Mouse (Mus musculus) forebrain, embryonic 12.5 days (tissue): ENCODE measurements around the gene Pnliprp2. TPM values are rescaled to one million over a fixed set of nuclear protein-coding genes. Genes with fewer than 3 reads are reported as not detected.
A peak's percentile ranks its signal among the peaks of the same experiment; 100 is the strongest.

Source experiments
- ATAC-seq: fragments of 200-750 bp; cut with Nextera tagmentation; 2 replicates; pipeline ENCODE4 v1.8.0; 2017; ENCODE audit warnings: moderate TSS enrichment; ENCODE audit not compliant: low FRiP score
- H3K27ac ChIP-seq: fragments of 300-500 bp; sonication (generic); 2 replicates; pipeline ENCODE4 v1.5.1; 2016; ENCODE audit warnings: mild to moderate bottlenecking
- H3K27me3 ChIP-seq: fragments of 300-500 bp; sonication (generic); 2 replicates; pipeline ENCODE4 v1.6.1; 2016; ENCODE audit warnings: mild to moderate bottlenecking
- H3K36me3 ChIP-seq: fragments of 300-500 bp; sonication (generic); replicated peaks from 2 replicates; pipeline ENCODE4 v1.6.1; 2016; ENCODE audit warnings: mild to moderate bottlenecking
- H3K4me1 ChIP-seq: fragments of 300-500 bp; sonication (generic); 2 replicates; pipeline ENCODE4 v1.6.1; 2016
- H3K4me2 ChIP-seq: fragments of 300-500 bp; sonication (generic); 2 replicates; pipeline ENCODE4 v1.6.1; 2016; ENCODE audit warnings: mild to moderate bottlenecking, moderate library complexity
- H3K4me3 ChIP-seq: fragments of 300-500 bp; sonication (generic); replicated peaks from 2 replicates; pipeline ENCODE4 v1.5.1; 2016; ENCODE audit warnings: mild to moderate bottlenecking
- H3K9ac ChIP-seq: fragments of 300-500 bp; sonication (generic); 2 replicates; pipeline ENCODE4 v1.6.1; 2016; ENCODE audit warnings: mild to moderate bottlenecking
- H3K9me3 ChIP-seq: fragments of 300-500 bp; sonication (generic); 2 replicates; pipeline ENCODE4 v1.6.1; 2016
- WGBS: fragments of 180-500 bp; shearing (Covaris S2); methylation state at CpG from one replicate; pipeline ENCODE4 v1.1.7; 2016; 5-methylcytosine and 5-hydroxymethylcytosine counted together
- polyA plus RNA-seq: library from polyadenylated mRNA; unstranded; fragments of >200 nt; fragmentation: Nextera tagmentation; extraction: Ambion mirVana; gene quantifications from 2 replicates; pipeline ENCODE4 v1.2.1, GENCODE M21; 2016

Pnliprp2 gene
- polyA plus RNA-seq, 1 experiment from 2014 or later = not detected

- ATAC-seq = no peak
- H3K4me3 ChIP-seq = no peak overlapping the region
- 80% methylated on average over 2 of the region's 2 CpGs for WGBS
- no peaks in the 10 kb centered on the region for H3K36me3 ChIP-seq
- no peak overlapping the region for H3K9ac ChIP-seq
- no peak overlapping the region for H3K27ac ChIP-seq
- 0 out of 2 replicates have a peak, but pooled peaks cover 3% of the 10 kb centered on the region for H3K9me3 ChIP-seq
- H3K4me1 ChIP-seq = no peaks in the 10 kb centered on the region
- no peaks in the 10 kb centered on the region for H3K27me3 ChIP-seq
- no peak overlapping the region for H3K4me2 ChIP-seq
Measured at GRCm38 (mm10) chr19:58751504-58751903, 8.0 kb upstream of the Pnliprp2 start.

- 92% methylated on average over 4 of the region's 4 CpGs for WGBS
- H3K4me1 ChIP-seq = 0 out of 2 replicates have a peak, but pooled peaks cover 5% of the 10 kb centered on the region
- H3K9me3 ChIP-seq = 0 out of 2 replicates have a peak, but pooled peaks cover 3% of the 10 kb centered on the region
- no peak overlapping the region for H3K4me2 ChIP-seq
- no peak overlapping the region for H3K4me3 ChIP-seq
- H3K27me3 ChIP-seq = 0 out of 2 replicates have a peak, but pooled peaks cover 3% of the 10 kb centered on the region
- H3K9ac ChIP-seq = no peak overlapping the region
- no peak for ATAC-seq
- no peak overlapping the region for H3K27ac ChIP-seq
- no peaks in the 10 kb centered on the region for H3K36me3 ChIP-seq
Measured at GRCm38 (mm10) chr19:58758871-58759270, 648 bp upstream of the Pnliprp2 start.

GRCm38 (mm10) chr19:58762316-58762715, 2.8 kb downstream of the Pnliprp2 start:
- no peak for ATAC-seq
- no peaks in the 10 kb centered on the region for H3K9me3 ChIP-seq

GRCm38 (mm10) chr19:58762848-58763541, 3.5 kb downstream of the Pnliprp2 start:
- Histone ChIP-seq H3K4me2 (no peak overlapping the region), H3K36me3 (no peaks in the 10 kb centered on the region), H3K4me1 (peaks cover 13% of the 10 kb centered on the region; the same call in 1 of the 2 replicates), H3K9me3 (no peaks in the 10 kb centered on the region), H3K27me3 (peaks cover 31% of the 10 kb centered on the region), H3K4me3 (no peak overlapping the region), H3K9ac (no peak overlapping the region), H3K27ac (no peak overlapping the region)
- 11% methylated on average over 12 of the region's 12 CpGs for WGBS
- peak; percentile 55; the same call in 1 of the 2 replicates for ATAC-seq

More at GRCm38 (mm10) chr19:58762316-58762715, 2.8 kb downstream of the Pnliprp2 start:
- Histone ChIP-seq H3K9ac (no peak overlapping the region), H3K36me3 (no peaks in the 10 kb centered on the region), H3K27me3 (peaks cover 26% of the 10 kb centered on the region), H3K4me2 (no peak overlapping the region), H3K27ac (no peak overlapping the region), H3K4me1 (peaks cover 7% of the 10 kb centered on the region; the same call in 1 of the 2 replicates), H3K4me3 (no peak overlapping the region)
- 25% methylated on average over 6 of the region's 6 CpGs for WGBS

- WGBS = 13% methylated on average over 6 of the region's 6 CpGs
- Histone ChIP-seq H3K27me3 (peaks cover 41% of the 10 kb centered on the region), H3K4me2 (no peak overlapping the region), H3K4me3 (no peak overlapping the region), H3K9me3 (no peaks in the 10 kb centered on the region), H3K36me3 (no peaks in the 10 kb centered on the region), H3K9ac (no peak overlapping the region), H3K27ac (no peak overlapping the region), H3K4me1 (peaks cover 13% of the 10 kb centered on the region; the same call in 1 of the 2 replicates)
- no peak for ATAC-seq
Measured at GRCm38 (mm10) chr19:58767329-58767728, 7.8 kb downstream of the Pnliprp2 start.

- no peaks in the 10 kb centered on the region for H3K36me3 ChIP-seq
- H3K4me3 ChIP-seq = no peak overlapping the region
- 0 out of 2 replicates have a peak, but pooled peaks cover 2% of the 10 kb centered on the region for H3K4me1 ChIP-seq
- H3K27me3 ChIP-seq = no peaks in the 10 kb centered on the region
- no peaks in the 10 kb centered on the region for H3K9me3 ChIP-seq
- H3K9ac ChIP-seq = no peak overlapping the region
- ATAC-seq = no peak
- 81% methylated on average over 5 of the region's 5 CpGs for WGBS
- no peak overlapping the region for H3K27ac ChIP-seq
- no peak overlapping the region for H3K4me2 ChIP-seq
Measured at GRCm38 (mm10) chr19:58776461-58776860, 16.9 kb downstream of the Pnliprp2 start.

GRCm38 (mm10) chr19:58781566-58781965, 22.0 kb downstream of the Pnliprp2 start:
- 21% methylated on average over 4 of the region's 4 CpGs for WGBS
- H3K27me3 ChIP-seq = no peaks in the 10 kb centered on the region
- H3K36me3 ChIP-seq = no peaks in the 10 kb centered on the region
- no peak overlapping the region for H3K4me2 ChIP-seq
- no peak overlapping the region for H3K9ac ChIP-seq
- H3K27ac ChIP-seq = no peak overlapping the region
- no peak overlapping the region for H3K4me3 ChIP-seq
- H3K9me3 ChIP-seq = no peaks in the 10 kb centered on the region
- ATAC-seq = no peak
- peaks cover 10% of the 10 kb centered on the region; the same call in 1 of the 2 replicates for H3K4me1 ChIP-seq

GRCm38 (mm10) chr19:58783938-58784337, 24.4 kb downstream of the Pnliprp2 start:
- Histone ChIP-seq H3K27ac (no peak overlapping the region), H3K4me2 (no peak overlapping the region), H3K9me3 (no peaks in the 10 kb centered on the region), H3K4me1 (peaks cover 10% of the 10 kb centered on the region; the same call in 1 of the 2 replicates), H3K36me3 (no peaks in the 10 kb centered on the region), H3K9ac (no peak overlapping the region), H3K4me3 (no peak overlapping the region), H3K27me3 (no peaks in the 10 kb centered on the region)
- WGBS = 36% methylated on average over 7 of the region's 7 CpGs
- no peak for ATAC-seq

GRCm38 (mm10) chr19:58789194-58789593, 29.7 kb downstream of the Pnliprp2 start:
- no peaks in the 10 kb centered on the region for H3K27me3 ChIP-seq
- no peak overlapping the region for H3K4me3 ChIP-seq
- H3K36me3 ChIP-seq = no peaks in the 10 kb centered on the region
- H3K9me3 ChIP-seq = no peaks in the 10 kb centered on the region
- no peaks in the 10 kb centered on the region for H3K4me1 ChIP-seq
- H3K9ac ChIP-seq = no peak overlapping the region
- 80% methylated on average over 11 of the region's 11 CpGs for WGBS
- peak; percentile 36; the same call in 1 of the 2 replicates for ATAC-seq
- peak overlapping the region; percentile 46; the same call in 1 of the 2 replicates for H3K27ac ChIP-seq
- H3K4me2 ChIP-seq = no peak overlapping the region

GRCm38 (mm10) chr19:58794284-58794683, 34.8 kb downstream of the Pnliprp2 start, which contains the start of gene 1700019N19Rik:
1700019N19Rik (minus strand) TSS chr19:58794461.
- no peak within 1 kb of the TSS for H3K4me2 ChIP-seq
- peaks cover 10% of the 10 kb centered on the region; the same call in 1 of the 2 replicates for H3K4me1 ChIP-seq
- WGBS = 54% methylated on average over 10 of the region's 10 CpGs
- H3K4me3 ChIP-seq = no peak within 1 kb of the TSS
- ATAC-seq = no peak
- H3K9ac ChIP-seq = no peak within 1 kb of the TSS
- H3K9me3 ChIP-seq = no peaks in the 10 kb centered on the region
- H3K27me3 ChIP-seq = no peaks in the 10 kb centered on the region
- no peak within 1 kb of the TSS for H3K27ac ChIP-seq
- H3K36me3 ChIP-seq = peaks cover under 1% of the 10 kb centered on the region; the same call in 1 of the 2 replicates

- Histone ChIP-seq H3K27me3 (no peaks in the 10 kb centered on the region), H3K4me2 (no peak overlapping the region), H3K4me3 (no peak overlapping the region), H3K4me1 (peaks cover 10% of the 10 kb centered on the region; the same call in 1 of the 2 replicates), H3K27ac (no peak overlapping the region), H3K9me3 (no peaks in the 10 kb centered on the region), H3K9ac (no peak overlapping the region), H3K36me3 (peaks cover 10% of the 10 kb centered on the region)
- ATAC-seq = no peak
- 66% methylated on average over 12 of the region's 12 CpGs for WGBS
Measured at GRCm38 (mm10) chr19:58795114-58795669, 35.7 kb downstream of the Pnliprp2 start.

- H3K36me3 ChIP-seq = peaks cover 7% of the 10 kb centered on the region; the same call in 1 of the 2 replicates
- H3K4me1 ChIP-seq = no peaks in the 10 kb centered on the region
- WGBS = 92% methylated on average over 9 of the region's 9 CpGs
- no peak overlapping the region for H3K4me3 ChIP-seq
- H3K9me3 ChIP-seq = no peaks in the 10 kb centered on the region
- no peaks in the 10 kb centered on the region for H3K27me3 ChIP-seq
- no peak for ATAC-seq
- H3K4me2 ChIP-seq = no peak overlapping the region
- H3K9ac ChIP-seq = no peak overlapping the region
- no peak overlapping the region for H3K27ac ChIP-seq
Measured at GRCm38 (mm10) chr19:58805191-58805779, 45.8 kb downstream of the Pnliprp2 start.
